Mouse (Mus musculus): ENCODE data around the gene Ppp2r5e.

Ppp2r5e gene

GRCm38 (mm10) chr12:75597707-75598106 is 1.7 kb upstream of the Ppp2r5e start:
- H3K36me3 ChIP-seq (ENCODE audit: control insufficient read depth, insufficient read depth, low read length, poor library complexity, severe bottlenecking) = 0 out of 2 replicates have a peak, but pooled peaks cover under 1% of the 10 kb centered on the region
- H3K27me3 ChIP-seq (ENCODE audit: control insufficient read depth, insufficient read depth, low read length, poor library complexity, severe bottlenecking) = no peaks in the 10 kb centered on the region
- no peak for DNase-seq (ENCODE audit: low read depth, low spot score)

GRCm38 (mm10) chr12:75595291-75596153 is 523 bp downstream of the Ppp2r5e start:
- Histone ChIP-seq H3K27me3 (ENCODE audit: control insufficient read depth, insufficient read depth, low read length, poor library complexity, severe bottlenecking) (no peaks in the 10 kb centered on the region), H3K36me3 (ENCODE audit: control insufficient read depth, insufficient read depth, low read length, poor library complexity, severe bottlenecking) (0 out of 2 replicates have a peak, but pooled peaks cover 6% of the 10 kb centered on the region)
- peak; percentile 19 for DNase-seq (ENCODE audit: low read depth, low spot score)

GRCm38 (mm10) chr12:75594404-75594803 is 1.6 kb downstream of the Ppp2r5e start:
- no peak for DNase-seq (ENCODE audit: low read depth, low spot score)
- Histone ChIP-seq H3K27me3 (ENCODE audit: control insufficient read depth, insufficient read depth, low read length, poor library complexity, severe bottlenecking) (no peaks in the 10 kb centered on the region), H3K36me3 (ENCODE audit: control insufficient read depth, insufficient read depth, low read length, poor library complexity, severe bottlenecking) (0 out of 2 replicates have a peak, but pooled peaks cover 6% of the 10 kb centered on the region)

- H3K27me3 ChIP-seq (ENCODE audit: control insufficient read depth, insufficient read depth, low read length, poor library complexity, severe bottlenecking) = no peaks in the 10 kb centered on the region
- H3K36me3 ChIP-seq (ENCODE audit: control insufficient read depth, insufficient read depth, low read length, poor library complexity, severe bottlenecking) = 0 out of 2 replicates have a peak, but pooled peaks cover 6% of the 10 kb centered on the region
- no peak for DNase-seq (ENCODE audit: low read depth, low spot score)
Measured at GRCm38 (mm10) chr12:75593817-75594216, 2.2 kb downstream of the Ppp2r5e start.

- H3K36me3 ChIP-seq (ENCODE audit: control insufficient read depth, insufficient read depth, low read length, poor library complexity, severe bottlenecking) = peaks cover 3% of the 10 kb centered on the region; the same call in 1 of the 2 replicates
- no peak for DNase-seq (ENCODE audit: low read depth, low spot score)
- H3K27me3 ChIP-seq (ENCODE audit: control insufficient read depth, insufficient read depth, low read length, poor library complexity, severe bottlenecking) = no peaks in the 10 kb centered on the region
Measured at GRCm38 (mm10) chr12:75587501-75587900, 8.5 kb downstream of the Ppp2r5e start.

- Histone ChIP-seq H3K27me3 (ENCODE audit: control insufficient read depth, insufficient read depth, low read length, poor library complexity, severe bottlenecking) (no peaks in the 10 kb centered on the region), H3K36me3 (ENCODE audit: control insufficient read depth, insufficient read depth, low read length, poor library complexity, severe bottlenecking) (no peaks in the 10 kb centered on the region; the same call in 1 of the 2 replicates)
- no peak for DNase-seq (ENCODE audit: low read depth, low spot score)
Measured at GRCm38 (mm10) chr12:75583776-75584175, 12.3 kb downstream of the Ppp2r5e start.

- H3K36me3 ChIP-seq (ENCODE audit: control insufficient read depth, insufficient read depth, low read length, poor library complexity, severe bottlenecking) = peaks cover 2% of the 10 kb centered on the region; the same call in 1 of the 2 replicates
- no peaks in the 10 kb centered on the region for H3K27me3 ChIP-seq (ENCODE audit: control insufficient read depth, insufficient read depth, low read length, poor library complexity, severe bottlenecking)
- no peak for DNase-seq (ENCODE audit: low read depth, low spot score)
Measured at GRCm38 (mm10) chr12:75579076-75579475, 17.0 kb downstream of the Ppp2r5e start.

GRCm38 (mm10) chr12:75577255-75577654 is 18.8 kb downstream of the Ppp2r5e start:
- H3K27me3 ChIP-seq (ENCODE audit: control insufficient read depth, insufficient read depth, low read length, poor library complexity, severe bottlenecking) = no peaks in the 10 kb centered on the region
- DNase-seq (ENCODE audit: low read depth, low spot score) = no peak
- H3K36me3 ChIP-seq (ENCODE audit: control insufficient read depth, insufficient read depth, low read length, poor library complexity, severe bottlenecking) = peaks cover 2% of the 10 kb centered on the region; the same call in 1 of the 2 replicates

DNA sequence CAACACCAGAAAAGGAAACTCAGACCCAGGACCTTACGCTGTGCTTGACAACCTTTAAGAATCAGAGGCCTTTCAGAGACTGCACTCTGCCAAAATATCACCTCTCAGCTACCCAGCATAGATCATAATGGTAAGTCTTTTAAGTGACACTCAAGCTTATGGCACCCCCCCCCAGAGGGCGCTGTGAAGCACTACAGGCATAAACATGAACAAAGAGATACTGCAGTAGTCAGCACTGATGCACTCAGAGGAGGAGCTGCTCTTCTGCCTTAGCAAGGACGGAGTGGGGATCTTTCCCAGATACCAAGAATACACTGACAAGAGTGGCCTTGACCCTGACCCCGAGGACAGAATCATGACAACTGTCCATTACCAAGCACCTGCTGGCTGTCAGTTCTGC is 23.8 kb downstream of the Ppp2r5e start:
- peak; percentile 70 for DNase-seq (ENCODE audit: low read depth, low spot score)

DNA sequence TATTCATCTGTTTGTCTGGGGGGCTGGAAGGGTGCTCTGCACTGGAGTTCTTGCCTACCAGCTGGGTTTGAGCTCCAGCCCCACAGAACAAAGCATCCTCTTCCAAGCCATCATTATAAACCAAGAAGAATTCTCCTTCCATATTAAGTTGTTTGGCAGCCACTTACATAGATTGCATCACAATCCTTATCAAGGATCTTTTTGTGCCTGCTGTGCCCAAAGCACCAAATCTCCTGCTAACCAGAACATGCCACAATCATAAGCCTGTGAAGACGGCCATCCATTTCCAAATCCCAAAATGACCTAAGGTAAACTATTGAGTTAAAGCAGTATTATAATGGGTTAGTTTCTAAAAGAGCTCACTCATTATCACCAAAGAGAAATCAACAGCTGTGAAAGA is 25.9 kb downstream of the Ppp2r5e start:
- no peaks in the 10 kb centered on the region for H3K36me3 ChIP-seq (ENCODE audit: control insufficient read depth, insufficient read depth, low read length, poor library complexity, severe bottlenecking)
- DNase-seq (ENCODE audit: low read depth, low spot score) = no peak
- no peaks in the 10 kb centered on the region for H3K27me3 ChIP-seq (ENCODE audit: control insufficient read depth, insufficient read depth, low read length, poor library complexity, severe bottlenecking)

More for the DNA sequence above, 23.8 kb downstream of the Ppp2r5e start:
- no peaks in the 10 kb centered on the region for H3K36me3 ChIP-seq (ENCODE audit: control insufficient read depth, insufficient read depth, low read length, poor library complexity, severe bottlenecking)
- no peaks in the 10 kb centered on the region for H3K27me3 ChIP-seq (ENCODE audit: control insufficient read depth, insufficient read depth, low read length, poor library complexity, severe bottlenecking)

DNA sequence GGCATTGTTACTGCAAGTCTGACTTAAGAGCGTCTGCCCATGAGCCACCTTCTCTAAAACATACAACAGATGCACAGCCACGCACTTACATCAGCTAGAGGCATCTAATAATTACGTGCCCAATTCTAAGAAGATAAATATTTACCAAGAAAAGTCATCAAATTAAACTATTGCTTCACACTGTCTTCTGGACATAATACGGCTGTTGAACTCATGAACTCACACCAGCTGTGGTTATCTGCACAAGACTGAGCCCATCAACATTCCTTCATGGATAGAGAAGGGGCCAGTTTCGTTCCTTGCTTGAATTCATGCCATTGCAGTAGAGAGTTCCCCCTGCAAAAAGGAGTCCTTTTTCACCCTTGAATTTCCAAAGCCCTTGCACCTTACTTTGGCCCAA is 28.3 kb downstream of the Ppp2r5e start:
- DNase-seq (ENCODE audit: low read depth, low spot score) = no peak
- Histone ChIP-seq H3K36me3 (ENCODE audit: control insufficient read depth, insufficient read depth, low read length, poor library complexity, severe bottlenecking) (no peaks in the 10 kb centered on the region), H3K27me3 (ENCODE audit: control insufficient read depth, insufficient read depth, low read length, poor library complexity, severe bottlenecking) (no peaks in the 10 kb centered on the region)

- DNase-seq (ENCODE audit: low read depth, low spot score) = no peak
Measured at GRCm38 (mm10) chr12:75565756-75566155, 30.3 kb downstream of the Ppp2r5e start.

DNA sequence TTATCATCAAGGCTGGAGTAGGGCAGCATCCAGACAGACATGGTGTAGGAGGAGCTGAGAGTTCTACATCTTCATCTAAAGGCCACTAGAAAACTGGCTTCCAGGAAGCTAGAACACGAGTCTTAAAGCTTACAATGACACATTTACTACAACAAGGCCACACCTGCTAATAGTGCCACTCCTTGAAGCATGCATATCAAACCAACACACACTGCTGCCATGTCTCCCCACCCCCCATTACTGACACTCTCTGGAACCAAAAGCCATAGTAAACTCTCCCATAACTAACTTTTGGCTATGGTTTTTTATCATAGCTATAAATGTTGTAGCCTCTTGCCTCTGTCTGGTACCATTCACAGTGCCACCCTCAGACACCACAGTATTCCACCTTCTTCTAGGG is 31.5 kb downstream of the Ppp2r5e start:
- Histone ChIP-seq H3K27me3 (ENCODE audit: control insufficient read depth, insufficient read depth, low read length, poor library complexity, severe bottlenecking) (no peaks in the 10 kb centered on the region; the same call in 1 of the 2 replicates), H3K36me3 (ENCODE audit: control insufficient read depth, insufficient read depth, low read length, poor library complexity, severe bottlenecking) (no peaks in the 10 kb centered on the region)
- DNase-seq (ENCODE audit: low read depth, low spot score) = no peak

More at GRCm38 (mm10) chr12:75565756-75566155, 30.3 kb downstream of the Ppp2r5e start:
- no peaks in the 10 kb centered on the region for H3K27me3 ChIP-seq (ENCODE audit: control insufficient read depth, insufficient read depth, low read length, poor library complexity, severe bottlenecking)
- no peaks in the 10 kb centered on the region for H3K36me3 ChIP-seq (ENCODE audit: control insufficient read depth, insufficient read depth, low read length, poor library complexity, severe bottlenecking)

DNA sequence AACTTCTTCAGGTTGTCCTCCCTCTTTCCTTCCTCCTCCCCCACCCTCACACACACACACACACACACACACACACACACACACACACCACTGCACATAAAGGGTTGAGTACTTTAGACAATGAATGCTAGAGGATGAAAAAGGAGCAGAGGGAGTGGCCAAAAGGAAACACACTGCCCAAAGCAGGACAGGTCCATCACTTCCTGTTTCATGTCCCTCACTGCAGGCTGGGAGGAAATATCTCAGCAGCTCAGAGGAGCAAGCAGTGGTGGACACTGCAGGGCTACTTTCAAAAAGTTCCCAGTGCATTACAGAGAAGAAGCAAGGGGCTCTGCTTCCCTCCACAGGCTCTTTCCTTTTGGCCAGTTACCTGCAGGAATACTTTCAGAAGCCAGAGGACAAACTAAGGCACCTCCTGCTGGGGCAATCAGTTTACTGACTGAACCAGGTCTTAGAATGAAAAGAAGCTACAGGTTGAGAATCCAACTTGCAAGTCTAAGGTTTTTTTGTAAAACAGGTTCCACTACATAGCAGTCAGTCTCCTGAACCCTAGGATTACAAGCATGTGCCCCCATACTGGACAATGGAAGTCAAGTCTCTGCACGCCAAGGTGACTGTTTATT is 32.9 kb downstream of the Ppp2r5e start:
- Histone ChIP-seq H3K27me3 (ENCODE audit: control insufficient read depth, insufficient read depth, low read length, poor library complexity, severe bottlenecking) (no peaks in the 10 kb centered on the region; the same call in 1 of the 2 replicates), H3K36me3 (ENCODE audit: control insufficient read depth, insufficient read depth, low read length, poor library complexity, severe bottlenecking) (no peaks in the 10 kb centered on the region)
- DNase-seq (ENCODE audit: low read depth, low spot score) = peak; percentile 14
